In genomic region chr5:29462943-29463686, GRCm38 (mm10) we compare ENCODE assay signal across 35 mouse cellular contexts. TPM values are rescaled to one million over a fixed set of nuclear protein-coding genes. Genes with fewer than 3 reads are reported as not detected.
DNase-seq lines count a peak whose midpoint lies in the region; ATAC-seq and TF ChIP-seq lines count a peak whose summit lies in the region.
"Had no signal": no experiment of that assay in that cellular context is flagged by ENCODE, and none has a peak within 500 bp of the region (broad histone marks: within the 10 kb centered on the region; RNA-seq: fewer than 3 reads in every experiment).

No protein-coding gene starts in this region.

- peak; percentile 55 for DNase-seq in intestine, embryonic 14.5 days (ENCODE audit: low spot score)
- DNase-seq in gastrocnemius, adult 8-10 months (ENCODE audit: low spot score in 2 of 2), result no peak
- DNase-seq in urinary bladder, postnatal 4 days (ENCODE audit: low spot score in 2 of 2), result no peak
- DNase-seq in left cerebral cortex, adult 8-10 months (ENCODE audit: low spot score in 2 of 2), result no peak
- DNase-seq in layer of hippocampus, postnatal 36 days, result no peak
- DNase-seq: adrenal gland, adult 2 months; adrenal gland, postnatal 25 days; B cell, adult 2 months; cerebellum, adult 18-20 months; cerebellum, adult 9-10 months; cerebellum, postnatal 25 days; embryo, embryonic 11 days; gastrocnemius, postnatal 14 days; heart, adult 11 months; heart, postnatal 10 days; heart, postnatal 36 days had no signal

- no peak overlapping the region for H3K4me2 ChIP-seq in intestine, embryonic 14.5 days (ENCODE audit: low read length)
- no peak overlapping the region for H3K4me2 ChIP-seq in intestine, postnatal 0 days (replicated peaks; ENCODE audit: low read depth)
- H3K4me2 ChIP-seq in stomach, embryonic 15.5 days, result no peak overlapping the region
- H3K4me2 ChIP-seq: embryonic facial prominence, embryonic 13.5 days; forebrain, embryonic 13.5 days; heart, embryonic 12.5 days; heart, embryonic 15.5 days; hindbrain, embryonic 13.5 days had no signal

- H3K4me3 ChIP-seq in intestine, embryonic 14.5 days (ENCODE audit: low read depth, low read length), result no peak overlapping the region
- no peak overlapping the region for H3K4me3 ChIP-seq in intestine, postnatal 0 days (ENCODE audit: low read depth, low read length)
- no peak overlapping the region for H3K4me3 ChIP-seq in stomach, embryonic 15.5 days (replicated peaks)
- H3K4me3 ChIP-seq: embryonic facial prominence, embryonic 10.5 days; embryonic facial prominence, embryonic 13.5 days; forebrain, embryonic 10.5 days; forebrain, embryonic 13.5 days; heart, embryonic 12.5 days; heart, embryonic 15.5 days; hindbrain, embryonic 10.5 days; hindbrain, embryonic 13.5 days had no signal

- 0 out of 2 replicates have a peak, but pooled peaks cover 4% of the 10 kb centered on the region for H3K36me3 ChIP-seq in intestine, embryonic 14.5 days (ENCODE audit: control insufficient read depth, insufficient read depth, low read length)
- no peaks in the 10 kb centered on the region; the same call in 1 of the 2 replicates for H3K36me3 ChIP-seq in intestine, postnatal 0 days (ENCODE audit: control insufficient read depth, insufficient read depth)
- H3K36me3 ChIP-seq in stomach, embryonic 15.5 days, result no peaks in the 10 kb centered on the region
- H3K36me3 ChIP-seq: heart, embryonic 15.5 days had no signal

- H3K9me3 ChIP-seq in intestine, embryonic 14.5 days (ENCODE audit: control insufficient read depth, low read length), result no peaks in the 10 kb centered on the region
- H3K9me3 ChIP-seq in intestine, postnatal 0 days (ENCODE audit: control insufficient read depth), result no peaks in the 10 kb centered on the region
- no peaks in the 10 kb centered on the region for H3K9me3 ChIP-seq in stomach, embryonic 15.5 days
- H3K9me3 ChIP-seq: embryonic facial prominence, embryonic 10.5 days; embryonic facial prominence, embryonic 13.5 days; forebrain, embryonic 10.5 days; forebrain, embryonic 13.5 days; G1E; heart, embryonic 12.5 days; heart, embryonic 15.5 days; hindbrain, embryonic 10.5 days; hindbrain, embryonic 13.5 days had no signal

- peaks cover 19% of the 10 kb centered on the region for H3K27me3 ChIP-seq in intestine, embryonic 14.5 days (replicated peaks; ENCODE audit: control insufficient read depth, insufficient read depth, low read length)
- peaks cover 4% of the 10 kb centered on the region for H3K27me3 ChIP-seq in intestine, postnatal 0 days (replicated peaks; ENCODE audit: control insufficient read depth, insufficient read depth, low read length)
- peaks cover 15% of the 10 kb centered on the region for H3K27me3 ChIP-seq in stomach, embryonic 15.5 days (replicated peaks)
- H3K27me3 ChIP-seq: CH12.LX had no signal

- no peaks in the 10 kb centered on the region for H3K4me1 ChIP-seq in intestine, embryonic 14.5 days (replicated peaks; ENCODE audit: control insufficient read depth, insufficient read depth, low read length)
- no peaks in the 10 kb centered on the region; the same call in 1 of the 2 replicates for H3K4me1 ChIP-seq in intestine, postnatal 0 days (replicated peaks; ENCODE audit: control insufficient read depth, insufficient read depth, low read length)
- 0 out of 2 replicates have a peak, but pooled peaks cover 5% of the 10 kb centered on the region for H3K4me1 ChIP-seq in stomach, embryonic 15.5 days

- 0 out of 2 replicates have a peak, but pooled peaks have one; percentile 14 for TF ChIP-seq CTCF in intestine, postnatal 0 days (IDR thresholded peaks at IDR 0.05; ENCODE audit: low read depth)

- 52% methylated on average over 9 of the region's 9 CpGs for WGBS in intestine, embryonic 14.5 days
- 28% methylated on average over 9 of the region's 9 CpGs for WGBS in intestine, postnatal 0 days
- 54% methylated on average over 9 of the region's 9 CpGs for WGBS in stomach, embryonic 15.5 days

- H3K9ac ChIP-seq in intestine, embryonic 14.5 days (ENCODE audit: low read length), result no peak overlapping the region
- no peak overlapping the region for H3K9ac ChIP-seq in intestine, postnatal 0 days (ENCODE audit: low read depth, low read length)
- no peak overlapping the region for H3K9ac ChIP-seq in stomach, embryonic 15.5 days
- H3K9ac ChIP-seq: embryonic facial prominence, embryonic 13.5 days; forebrain, embryonic 13.5 days; heart, embryonic 12.5 days; heart, embryonic 15.5 days; hindbrain, embryonic 13.5 days had no signal

- peak; percentile 68 for ATAC-seq in intestine, embryonic 14.5 days (replicated peaks; ENCODE audit: low FRiP score, low TSS enrichment, low read depth)
- peak; percentile 90 for ATAC-seq in intestine, postnatal 0 days
- ATAC-seq in stomach, embryonic 15.5 days (ENCODE audit: insufficient read depth, low FRiP score, low read depth), result peak; percentile 44
- ATAC-seq: forebrain, embryonic 13.5 days; forebrain, embryonic 16.5 days; hindbrain, embryonic 16.5 days; Patski had no signal

- H3K27ac ChIP-seq in intestine, embryonic 14.5 days (ENCODE audit: low read depth), result no peak overlapping the region
- H3K27ac ChIP-seq in intestine, postnatal 0 days (ENCODE audit: low read depth, low read length), result peak overlapping the region; percentile 16; the same call in 1 of the 2 replicates
- no peak overlapping the region for H3K27ac ChIP-seq in stomach, embryonic 15.5 days
- H3K27ac ChIP-seq: embryonic facial prominence, embryonic 10.5 days; embryonic facial prominence, embryonic 13.5 days; forebrain, embryonic 10.5 days; forebrain, embryonic 13.5 days; heart, embryonic 15.5 days; hindbrain, embryonic 10.5 days; hindbrain, embryonic 13.5 days had no signal

RNA-seq across cellular contexts. Expression of gene Mnx1, which starts 15.2 kb away (rescaled TPM):
- 1.8 and 2.7 TPM in 2 replicates for polyA plus RNA-seq in intestine, embryonic 14.5 days (2014; fragmentation: Nextera tagmentation; extraction: Ambion mirVana)
- polyA plus RNA-seq in intestine, postnatal 0 days (2015; fragmentation: Nextera tagmentation; extraction: Ambion mirVana), result 0.65 and 0.78 TPM in 2 replicates
- polyA plus RNA-seq in stomach, embryonic 15.5 days (2015; fragmentation: Nextera tagmentation; extraction: Ambion mirVana), result 2.2 and 3.1 TPM in 2 replicates
- total RNA-seq in gastrocnemius, adult 8-10 months (2022), result not detected
- not detected for total RNA-seq in left cerebral cortex, adult 8-10 months (2022)
- total RNA-seq in layer of hippocampus, postnatal 36 days (2021), result not detected
- total RNA-seq: adrenal gland, adult 2 months; adrenal gland, postnatal 25 days; G1E; gastrocnemius, adult 18-20 months; gastrocnemius, postnatal 14 days; gastrocnemius, postnatal 4 days; heart, adult 8-10 months; heart, postnatal 10 days; heart, postnatal 36 days had no signal
- polyA plus RNA-seq: adrenal gland, adult 2 months; cortical plate, adult 2 months; embryonic facial prominence, embryonic 10.5 days; embryonic facial prominence, embryonic 13.5 days; forebrain, embryonic 10.5 days; forebrain, embryonic 13.5 days; forebrain, embryonic 16.5 days; G1E; heart, embryonic 15.5 days; hindbrain, embryonic 16.5 days; Patski had no signal

RNA-seq across cellular contexts. Expression of gene Nom1, which starts 28.7 kb away (rescaled TPM):
- 26.2 and 34.0 TPM in 2 replicates for polyA plus RNA-seq in intestine, embryonic 14.5 days (2014; fragmentation: Nextera tagmentation; extraction: Ambion mirVana)
- 14.5 and 16.0 TPM in 2 replicates for polyA plus RNA-seq in intestine, postnatal 0 days (2015; fragmentation: Nextera tagmentation; extraction: Ambion mirVana)
- 22.8 and 29.5 TPM in 2 replicates for polyA plus RNA-seq in stomach, embryonic 15.5 days (2015; fragmentation: Nextera tagmentation; extraction: Ambion mirVana)
- 10 to 100 TPM; 10.2 to 14.0 (median 13.1) TPM for total RNA-seq in gastrocnemius, adult 8-10 months (2022)
- total RNA-seq in left cerebral cortex, adult 8-10 months (2022), result 10 to 100 TPM; 25.1 to 28.9 (median 26.8) TPM
- total RNA-seq in layer of hippocampus, postnatal 36 days (2021), result 10 to 100 TPM; 20.5 to 23.7 TPM
